Mouse (Mus musculus) intestine, embryonic 15.5 days (tissue): ENCODE results near the gene Ddit4. TPM values are rescaled to one million over a fixed set of nuclear protein-coding genes. Genes with fewer than 3 reads are reported as not detected.

ENCODE experiments used
- ATAC-seq: fragments of 200-750 bp; cut with Nextera tagmentation; 2 replicates; pipeline ENCODE4 v1.8.0; 2017; ENCODE audit warnings: moderate TSS enrichment, moderate library complexity
- H3K27ac ChIP-seq: fragments of 300-500 bp; sonication (generic); 2 replicates; pipeline ENCODE4 v1.5.1; 2015; ENCODE audit warnings: mild to moderate bottlenecking, inconsistent platforms
- H3K27me3 ChIP-seq: fragments of 300-500 bp; sonication (generic); replicated peaks from 2 replicates; pipeline ENCODE4 v1.6.1; 2015; ENCODE audit warnings: inconsistent platforms
- H3K36me3 ChIP-seq: fragments of 300-500 bp; sonication (generic); 2 replicates; pipeline ENCODE4 v1.6.1; 2015; ENCODE audit warnings: inconsistent platforms
- H3K4me1 ChIP-seq: fragments of 300-500 bp; sonication (generic); replicated peaks from 2 replicates; pipeline ENCODE4 v1.6.1; 2015; ENCODE audit warnings: inconsistent platforms
- H3K4me2 ChIP-seq: fragments of 300-500 bp; sonication (generic); replicated peaks from 2 replicates; pipeline ENCODE4 v1.6.1; 2015; ENCODE audit warnings: mild to moderate bottlenecking, inconsistent platforms
- H3K4me3 ChIP-seq: fragments of 300-500 bp; sonication (generic); replicated peaks from 2 replicates; pipeline ENCODE4 v1.5.1; 2015; ENCODE audit warnings: inconsistent platforms
- H3K9ac ChIP-seq: fragments of 300-500 bp; sonication (generic); 2 replicates; pipeline ENCODE4 v1.6.1; 2015; ENCODE audit warnings: inconsistent platforms
- H3K9me3 ChIP-seq: fragments of 300-500 bp; sonication (generic); 2 replicates; pipeline ENCODE4 v1.6.1; 2016; ENCODE audit warnings: inconsistent platforms
- WGBS: fragments of 180-500 bp; shearing (Covaris S2); methylation state at CpG from one replicate; pipeline ENCODE4 v1.1.7; 2015; 5-methylcytosine and 5-hydroxymethylcytosine counted together
- polyA plus RNA-seq: library from polyadenylated mRNA; unstranded; fragments of >200 nt; fragmentation: Nextera tagmentation; extraction: Ambion mirVana; gene quantifications from 2 replicates; pipeline ENCODE4 v1.2.1, GENCODE M21; 2015

Ddit4 gene
- polyA plus RNA-seq, 1 experiment from 2014 or later = 35.7 TPM

GRCm38 (mm10) chr10:59980815-59981244, 29.2 kb upstream of the Ddit4 start:
- Histone ChIP-seq H3K4me3 (no peak overlapping the region), H3K27ac (no peak overlapping the region), H3K4me1 (peaks cover 23% of the 10 kb centered on the region), H3K9ac (no peak overlapping the region), H3K36me3 (peaks cover 3% of the 10 kb centered on the region; the same call in 1 of the 2 replicates), H3K27me3 (no peaks in the 10 kb centered on the region), H3K4me2 (no peak overlapping the region), H3K9me3 (no peaks in the 10 kb centered on the region)
- no peak for ATAC-seq
- WGBS = 89% methylated on average over 6 of the region's 6 CpGs

GRCm38 (mm10) chr10:59978873-59979743, 27.5 kb upstream of the Ddit4 start:
- Histone ChIP-seq H3K4me1 (peaks cover 30% of the 10 kb centered on the region), H3K9me3 (no peaks in the 10 kb centered on the region), H3K36me3 (peaks cover 2% of the 10 kb centered on the region; the same call in 1 of the 2 replicates), H3K4me2 (peak overlapping the region; percentile 25; the same call in 1 of the 2 replicates), H3K9ac (no peak overlapping the region), H3K27ac (peak overlapping the region; percentile 74), H3K4me3 (no peak overlapping the region), H3K27me3 (no peaks in the 10 kb centered on the region)
- peak; percentile 86 for ATAC-seq
- WGBS = 24% methylated on average over 11 of the region's 11 CpGs

DNA sequence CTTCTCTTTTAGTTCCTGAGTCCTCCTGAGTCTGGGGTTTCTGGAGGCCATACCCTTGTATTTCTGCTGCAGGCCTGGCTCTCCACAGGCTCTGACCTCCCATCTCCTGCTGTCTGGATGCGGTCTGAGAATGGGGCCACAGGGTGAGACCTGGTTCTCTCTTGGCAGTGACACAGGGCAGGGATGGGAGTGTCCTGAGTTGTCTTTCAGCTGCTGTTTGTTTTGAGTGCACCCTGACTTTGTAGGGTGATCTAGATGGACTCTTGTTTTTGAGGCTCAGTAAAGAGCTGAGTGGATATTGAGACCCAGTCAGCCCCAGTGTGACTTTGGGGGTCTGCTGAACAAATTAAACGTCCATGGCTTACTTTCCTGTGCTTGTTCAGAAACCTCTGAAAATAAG, 26.8 kb upstream of the Ddit4 start:
- Histone ChIP-seq H3K4me2 (peak overlapping the region; percentile 25; the same call in 1 of the 2 replicates), H3K9ac (0 out of 2 replicates have a peak overlapping the region, but pooled peaks have one; percentile 5), H3K4me1 (peaks cover 36% of the 10 kb centered on the region), H3K36me3 (no peaks in the 10 kb centered on the region), H3K27ac (peak overlapping the region; percentile 74), H3K27me3 (no peaks in the 10 kb centered on the region), H3K4me3 (no peak overlapping the region), H3K9me3 (no peaks in the 10 kb centered on the region)
- WGBS = 65% methylated on average over 2 of the region's 2 CpGs
- ATAC-seq = no peak

DNA sequence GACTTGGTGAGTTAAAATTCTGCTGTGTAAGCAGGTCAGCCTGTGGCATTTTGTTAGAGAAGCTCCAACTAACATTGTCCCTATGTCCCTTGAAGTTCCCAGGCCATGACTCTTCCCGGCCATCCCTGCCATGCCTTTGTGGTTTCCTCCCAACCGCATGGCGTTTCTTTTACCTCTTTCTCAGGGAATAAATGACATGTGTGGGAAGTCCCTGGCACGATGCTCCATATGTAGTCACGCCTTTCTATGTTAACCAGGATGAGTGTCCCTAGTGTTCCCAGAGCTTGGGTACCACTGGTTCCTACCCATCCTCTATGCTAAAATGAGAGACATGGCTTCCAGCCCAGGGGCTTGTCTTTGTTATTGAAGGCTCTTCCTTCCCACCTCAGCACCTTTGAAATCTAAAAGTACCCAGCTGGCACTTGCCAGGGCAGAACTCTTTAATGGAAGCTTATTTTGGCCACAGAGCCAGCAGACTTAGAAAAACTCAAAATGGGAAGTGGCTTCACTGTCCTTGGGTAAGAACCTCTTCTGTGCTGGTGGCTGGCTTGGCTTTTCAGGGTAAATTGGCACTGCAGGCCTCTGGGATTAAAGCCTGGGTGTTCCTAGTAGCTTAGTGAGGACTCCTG, 26.2 kb upstream of the Ddit4 start:
- H3K4me1 ChIP-seq = peaks cover 37% of the 10 kb centered on the region
- H3K4me2 ChIP-seq = no peak overlapping the region
- H3K36me3 ChIP-seq = no peaks in the 10 kb centered on the region
- no peaks in the 10 kb centered on the region for H3K27me3 ChIP-seq
- H3K27ac ChIP-seq = peak overlapping the region; percentile 74; the same call in 1 of the 2 replicates
- no peak overlapping the region for H3K4me3 ChIP-seq
- ATAC-seq = no peak
- no peaks in the 10 kb centered on the region for H3K9me3 ChIP-seq
- H3K9ac ChIP-seq = 0 out of 2 replicates have a peak overlapping the region, but pooled peaks have one; percentile 5
- 90% methylated on average over 5 of the region's 5 CpGs for WGBS

DNA sequence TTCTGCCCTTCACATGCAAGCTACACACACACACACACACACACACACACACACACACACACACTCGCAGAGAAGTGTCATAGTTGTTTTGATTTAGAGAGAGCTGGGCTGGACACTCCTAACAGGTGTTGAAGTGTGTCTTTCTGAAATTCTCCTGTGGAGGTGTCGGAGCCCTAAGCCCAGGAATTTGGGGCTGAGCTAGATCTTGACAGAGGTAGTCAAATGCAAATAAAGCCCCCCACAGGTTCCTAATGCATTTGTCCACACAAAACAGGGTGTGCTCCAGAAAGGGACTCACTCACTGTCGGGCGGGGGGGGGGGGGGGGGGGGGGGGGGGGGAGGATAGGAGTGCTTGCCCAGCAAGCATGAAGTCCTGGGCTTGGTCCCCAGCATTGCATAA, 25.5 kb upstream of the Ddit4 start:
- no peak overlapping the region for H3K27ac ChIP-seq
- H3K9me3 ChIP-seq = no peaks in the 10 kb centered on the region
- H3K27me3 ChIP-seq = no peaks in the 10 kb centered on the region
- H3K4me3 ChIP-seq = no peak overlapping the region
- no peak overlapping the region for H3K9ac ChIP-seq
- no peaks in the 10 kb centered on the region for H3K36me3 ChIP-seq
- WGBS = 51% methylated on average over 2 of the region's 4 CpGs
- ATAC-seq = no peak
- H3K4me1 ChIP-seq = peaks cover 37% of the 10 kb centered on the region
- H3K4me2 ChIP-seq = no peak overlapping the region

GRCm38 (mm10) chr10:59974786-59975185, 23.2 kb upstream of the Ddit4 start:
- no peaks in the 10 kb centered on the region for H3K27me3 ChIP-seq
- H3K4me1 ChIP-seq = peaks cover 46% of the 10 kb centered on the region
- ATAC-seq = no peak
- H3K4me2 ChIP-seq = no peak overlapping the region
- peak overlapping the region; percentile 8; the same call in 1 of the 2 replicates for H3K9ac ChIP-seq
- H3K9me3 ChIP-seq = no peaks in the 10 kb centered on the region
- no peak overlapping the region for H3K4me3 ChIP-seq
- H3K36me3 ChIP-seq = no peaks in the 10 kb centered on the region
- H3K27ac ChIP-seq = peak overlapping the region; percentile 59
- WGBS = 41% methylated on average over 3 of the region's 3 CpGs

GRCm38 (mm10) chr10:59974191-59974664, 22.6 kb upstream of the Ddit4 start:
- 0 out of 2 replicates have a peak overlapping the region, but pooled peaks have one; percentile 10 for H3K4me2 ChIP-seq
- H3K9ac ChIP-seq = peak overlapping the region; percentile 8; the same call in 1 of the 2 replicates
- no peaks in the 10 kb centered on the region for H3K36me3 ChIP-seq
- peak overlapping the region; percentile 59 for H3K27ac ChIP-seq
- H3K4me3 ChIP-seq = no peak overlapping the region
- H3K4me1 ChIP-seq = peaks cover 44% of the 10 kb centered on the region
- no peaks in the 10 kb centered on the region for H3K9me3 ChIP-seq
- ATAC-seq = peak; percentile 30
- H3K27me3 ChIP-seq = no peaks in the 10 kb centered on the region
- 14% methylated on average over 6 of the region's 6 CpGs for WGBS

- Histone ChIP-seq H3K9ac (no peak overlapping the region), H3K4me1 (peaks cover 36% of the 10 kb centered on the region), H3K27me3 (no peaks in the 10 kb centered on the region), H3K36me3 (no peaks in the 10 kb centered on the region), H3K4me2 (no peak overlapping the region), H3K4me3 (no peak overlapping the region), H3K27ac (no peak overlapping the region; the same call in 1 of the 2 replicates), H3K9me3 (no peaks in the 10 kb centered on the region)
- WGBS = 82% methylated on average over 4 of the region's 4 CpGs
- ATAC-seq = no peak
Measured at GRCm38 (mm10) chr10:59973400-59973799, 21.8 kb upstream of the Ddit4 start.

- H3K4me3 ChIP-seq = no peak overlapping the region
- WGBS = 70% methylated on average over 6 of the region's 6 CpGs
- H3K27ac ChIP-seq = peak overlapping the region; percentile 46; the same call in 1 of the 2 replicates
- no peak overlapping the region for H3K4me2 ChIP-seq
- H3K9ac ChIP-seq = no peak overlapping the region
- peaks cover 32% of the 10 kb centered on the region for H3K4me1 ChIP-seq
- H3K36me3 ChIP-seq = no peaks in the 10 kb centered on the region
- H3K27me3 ChIP-seq = no peaks in the 10 kb centered on the region
- no peak for ATAC-seq
- H3K9me3 ChIP-seq = no peaks in the 10 kb centered on the region
Measured at GRCm38 (mm10) chr10:59972999-59973398, 21.4 kb upstream of the Ddit4 start.

GRCm38 (mm10) chr10:59972534-59972933, 20.9 kb upstream of the Ddit4 start:
- peaks cover 29% of the 10 kb centered on the region for H3K4me1 ChIP-seq
- WGBS = 67% methylated on average over 2 of the region's 2 CpGs
- peak overlapping the region; percentile 46; the same call in 1 of the 2 replicates for H3K27ac ChIP-seq
- H3K4me2 ChIP-seq = no peak overlapping the region
- H3K4me3 ChIP-seq = no peak overlapping the region
- H3K36me3 ChIP-seq = no peaks in the 10 kb centered on the region
- H3K27me3 ChIP-seq = no peaks in the 10 kb centered on the region
- H3K9me3 ChIP-seq = no peaks in the 10 kb centered on the region
- peak; percentile 34 for ATAC-seq
- no peak overlapping the region for H3K9ac ChIP-seq

DNA sequence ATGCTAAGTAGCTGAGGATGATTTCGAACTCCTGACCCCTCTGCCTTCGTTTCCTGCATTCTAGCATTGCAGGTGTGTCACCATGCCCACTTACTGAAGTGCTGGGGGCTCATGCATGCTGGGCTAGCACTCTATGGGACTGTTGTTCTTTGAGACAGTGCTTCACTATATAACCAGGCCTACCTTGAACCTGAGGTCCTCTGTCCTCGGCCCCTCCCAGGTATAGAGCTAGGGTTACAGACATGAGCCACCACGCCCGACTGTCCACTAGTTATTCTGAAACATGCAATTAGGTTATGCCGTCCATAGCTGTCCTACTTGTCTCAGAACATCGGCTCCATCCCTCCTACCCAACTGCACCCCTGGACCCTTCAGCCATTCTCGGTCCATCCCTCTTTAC, 20.2 kb upstream of the Ddit4 start:
- H3K36me3 ChIP-seq = no peaks in the 10 kb centered on the region
- peaks cover 28% of the 10 kb centered on the region for H3K4me1 ChIP-seq
- no peak overlapping the region for H3K4me3 ChIP-seq
- no peak overlapping the region for H3K4me2 ChIP-seq
- ATAC-seq = no peak
- no peak overlapping the region for H3K27ac ChIP-seq
- no peak overlapping the region for H3K9ac ChIP-seq
- H3K27me3 ChIP-seq = no peaks in the 10 kb centered on the region
- 88% methylated on average over 8 of the region's 8 CpGs for WGBS
- H3K9me3 ChIP-seq = no peaks in the 10 kb centered on the region

- peak overlapping the region; percentile 86 for H3K4me2 ChIP-seq
- H3K4me3 ChIP-seq = peak overlapping the region; percentile 46
- H3K9ac ChIP-seq = peak overlapping the region; percentile 71
- H3K4me1 ChIP-seq = peaks cover 32% of the 10 kb centered on the region
- peak overlapping the region; percentile 87 for H3K27ac ChIP-seq
- WGBS = 28% methylated on average over 6 of the region's 6 CpGs
- no peaks in the 10 kb centered on the region for H3K27me3 ChIP-seq
- no peaks in the 10 kb centered on the region for H3K9me3 ChIP-seq
- no peak; the same call in 1 of the 2 replicates for ATAC-seq
- H3K36me3 ChIP-seq = no peaks in the 10 kb centered on the region
Measured at GRCm38 (mm10) chr10:59970450-59971062, 18.9 kb upstream of the Ddit4 start.
